Mouse (Mus musculus): Measurements from ENCODE around the gene Wrap53. TPM values are rescaled to one million over a fixed set of nuclear protein-coding genes. Genes with fewer than 3 reads are reported as not detected.

Gene Wrap53
- total and polyA plus RNA-seq, 3 experiments = 18.5 to 24.5 TPM; not detected in 1

GRCm38 (mm10) chr11:69516151-69516640 lies 63.9 kb downstream of the Wrap53 start:
- Histone ChIP-seq H3K4me3 (ENCODE audit: control insufficient read depth in 1 of 2, insufficient read depth in 1 of 2, low read depth in 2 of 2, low read length in 2 of 2) (no peak overlapping the region), H3K9me3 (replicated peaks; ENCODE audit: insufficient read depth, low read length) (no peaks in the 10 kb centered on the region), H3K27me3 (ENCODE audit: control insufficient read depth in 1 of 2, insufficient read depth in 2 of 2, low read length in 2 of 2) (no peaks in the 10 kb centered on the region; a peak in 2 of 4 replicates), H3K27ac (ENCODE audit: control insufficient read depth, low read depth, low read length) (no peak overlapping the region), H3K36me3 (ENCODE audit: control insufficient read depth in 1 of 2, insufficient read depth in 2 of 2, low read length in 2 of 2) (peaks cover 0 to 6% of the 10 kb centered on the region in 2 experiments; a peak in 2 of 4 replicates), H3K9ac (ENCODE audit: control insufficient read depth, low read depth, low read length, poor library complexity, severe bottlenecking) (no peak overlapping the region), H3K4me1 (ENCODE audit: control insufficient read depth in 1 of 2, insufficient read depth in 2 of 2, low read length in 2 of 2) (peaks cover 7 to 24% of the 10 kb centered on the region in 2 experiments; a peak in 3 of 4 replicates), H3K79me2 (ENCODE audit: control insufficient read depth, insufficient read depth, low read length, poor library complexity) (no peaks in the 10 kb centered on the region)
- no peak for DNase-seq (ENCODE audit: low read depth, low spot score)
- TF ChIP-seq ZKSCAN1 (IDR thresholded peaks at IDR 0.05; ENCODE audit: low read depth, low read length) = no peak
- TF ChIP-seq MYC (IDR thresholded peaks at IDR 0.05; ENCODE audit: low read depth, low read length) = no peak
- TF ChIP-seq TAL1 (IDR thresholded peaks at IDR 0.05; ENCODE audit: low read length) = no peak

- no peaks in the 10 kb centered on the region for H3K27me3 ChIP-seq (ENCODE audit: control insufficient read depth in 1 of 2, insufficient read depth in 2 of 2, low read length in 2 of 2)
- peak overlapping the region; percentile 43 to 55 for H3K4me3 ChIP-seq (ENCODE audit: control insufficient read depth in 1 of 2, insufficient read depth in 1 of 2, low read depth in 2 of 2, low read length in 2 of 2)
- no peaks in the 10 kb centered on the region for H3K9me3 ChIP-seq (replicated peaks; ENCODE audit: insufficient read depth, low read length)
- H3K9ac ChIP-seq (ENCODE audit: control insufficient read depth, low read depth, low read length, poor library complexity, severe bottlenecking) = peak overlapping the region; percentile 45
- no peaks in the 10 kb centered on the region for H3K79me2 ChIP-seq (ENCODE audit: control insufficient read depth, insufficient read depth, low read length, poor library complexity)
- DNase-seq (ENCODE audit: low read depth, low spot score) = peak; percentile 91
- H3K4me1 ChIP-seq (ENCODE audit: control insufficient read depth in 1 of 2, insufficient read depth in 2 of 2, low read length in 2 of 2) = peaks cover 14 to 36% of the 10 kb centered on the region in 2 experiments
- H3K36me3 ChIP-seq (ENCODE audit: control insufficient read depth in 1 of 2, insufficient read depth in 2 of 2, low read length in 2 of 2) = peaks cover 0 to 18% of the 10 kb centered on the region in 2 experiments; a peak in 2 of 4 replicates
- H3K27ac ChIP-seq (ENCODE audit: control insufficient read depth, low read depth, low read length) = no peak overlapping the region
- TF ChIP-seq JUND (IDR thresholded peaks at IDR 0.05; ENCODE audit: low read depth, low read length) (peak; percentile 55; the same call in 1 of the 2 replicates), ELF1 (IDR thresholded peaks at IDR 0.05; ENCODE audit: low read depth, low read length) (no peak), NELFE (IDR thresholded peaks at IDR 0.05; ENCODE audit: low read depth, low read length) (no peak), TBP (IDR thresholded peaks at IDR 0.05; ENCODE audit: low read depth, low read length) (no peak), E2F4 (IDR thresholded peaks at IDR 0.05; ENCODE audit: borderline replicate concordance, low read depth, low read length) (no peak), SIN3A (IDR thresholded peaks at IDR 0.05; ENCODE audit: low read length) (peak; percentile 88), ZMIZ1 (IDR thresholded peaks at IDR 0.05; ENCODE audit: low read depth, low read length) (no peak), USF1 (IDR thresholded peaks at IDR 0.05; ENCODE audit: low read depth, low read length) (0 out of 2 replicates have a peak, but pooled peaks have one; percentile 10), MYB (IDR thresholded peaks at IDR 0.05; ENCODE audit: low read depth, low read length) (no peak), MYC (IDR thresholded peaks at IDR 0.05; ENCODE audit: low read depth, low read length) (peak; percentile 81), MEF2A (IDR thresholded peaks at IDR 0.05; ENCODE audit: extremely low read depth, insufficient replicate concordance, low read depth, low read length, poor library complexity, severe bottlenecking) (no peak), RAD21 (IDR thresholded peaks at IDR 0.05; ENCODE audit: low read depth, low read length) (no peak; the same call in none of the 2 replicates), ZKSCAN1 (IDR thresholded peaks at IDR 0.05; ENCODE audit: low read depth, low read length) (no peak), TAL1 (IDR thresholded peaks at IDR 0.05; ENCODE audit: low read length) (no peak), MAX (IDR thresholded peaks at IDR 0.05; ENCODE audit: low read length) (0 out of 2 replicates have a peak, but pooled peaks have one; percentile 37), ZNF384 (IDR thresholded peaks at IDR 0.05; ENCODE audit: low read depth, low read length) (peak; percentile 75), POLR2AphosphoS2 (IDR thresholded peaks at IDR 0.05; ENCODE audit: low read length) (no peak), ETS1 (IDR thresholded peaks at IDR 0.05; ENCODE audit: low read depth, low read length) (peak; percentile 26; the same call in 1 of the 2 replicates), MXI1 (IDR thresholded peaks at IDR 0.05; ENCODE audit: low read depth, low read length) (no peak; the same call in 1 of the 2 replicates), ZC3H11A (IDR thresholded peaks at IDR 0.05; ENCODE audit: low read depth, low read length) (peak; percentile 97), CHD2 (IDR thresholded peaks at IDR 0.05; ENCODE audit: low read length) (no peak), TCF12 (IDR thresholded peaks at IDR 0.05; ENCODE audit: low read depth, low read length) (peak; percentile 38; the same call in 1 of the 2 replicates), MAFK (IDR thresholded peaks at IDR 0.05; ENCODE audit: borderline replicate concordance, low read depth, low read length) (no peak; the same call in 1 of the 2 replicates), GATA1 (IDR thresholded peaks at IDR 0.05; ENCODE audit: low read depth, low read length) (no peak), HCFC1 (IDR thresholded peaks at IDR 0.05; ENCODE audit: low read depth, low read length) (peak; percentile 47; the same call in 1 of the 2 replicates), MAZ (IDR thresholded peaks at IDR 0.05; ENCODE audit: low read depth, low read length) (peak; percentile 71), UBTF (IDR thresholded peaks at IDR 0.05; ENCODE audit: borderline replicate concordance, insufficient read depth, low read depth, low read length) (no peak), EP300 (IDR thresholded peaks at IDR 0.05; ENCODE audit: low read depth in 1 of 2, low read length in 2 of 2) (peak in 1 of 2 experiments; percentile 8; a peak in 1 of 4 replicates), NRF1 (IDR thresholded peaks at IDR 0.05; ENCODE audit: insufficient read depth, low read depth, low read length, poor library complexity, severe bottlenecking) (no peak), SMC3 (IDR thresholded peaks at IDR 0.05; ENCODE audit: low read depth, low read length) (peak; percentile 97)
These were observed 66.2 kb downstream of the Wrap53 start for GRCm38 (mm10) chr11:69513840-69514239.

Measured in MEL (cell line).